Mouse (Mus musculus) ES-E14 (cell line): ENCODE results near the gene Slc1a2.

Source experiments
- MAFK ChIP-seq: IDR thresholded peaks from 2 replicates; pipeline ENCODE4 v1.6.1; 2014; ENCODE audit warnings: mild to moderate bottlenecking, low read depth, low read length, inconsistent platforms; ENCODE audit not compliant: insufficient read depth
- ZC3H11A ChIP-seq: IDR thresholded peaks from 2 replicates; pipeline ENCODE4 v1.6.1; 2012; ENCODE audit warnings: low read depth, mild to moderate bottlenecking, inconsistent platforms, low read length, borderline replicate concordance
- ZNF384 ChIP-seq: IDR thresholded peaks from 2 replicates; pipeline ENCODE4 v1.6.1; 2012; ENCODE audit warnings: low read depth, low read length, inconsistent platforms

GRCm38 (mm10) chr2:102742685-102743084 is 84.2 kb downstream of the Slc1a2 start:
- TF ChIP-seq MAFK (no peak), ZNF384 (no peak), ZC3H11A (no peak)
